Mouse (Mus musculus) kidney, embryonic 14.5 days (tissue): ENCODE measurements around the gene Eif4h. TPM values are rescaled to one million over a fixed set of nuclear protein-coding genes. Genes with fewer than 3 reads are reported as not detected.

Experiments used
- ATAC-seq: fragments of 200-750 bp; cut with Nextera tagmentation; 2 replicates; pipeline ENCODE4 v1.8.0; 2017; ENCODE audit warnings: moderate number of reproducible peaks, mild to moderate bottlenecking, moderate TSS enrichment, moderate library complexity; ENCODE audit not compliant: low FRiP score, low TSS enrichment
- H3K27ac ChIP-seq: fragments of 300-500 bp; sonication (generic); 2 replicates; pipeline ENCODE4 v1.5.1; 2014; ENCODE audit warnings: low read depth, mild to moderate bottlenecking, low read length, moderate library complexity, mixed read lengths
- H3K27me3 ChIP-seq: fragments of 300-500 bp; sonication (generic); 2 replicates; pipeline ENCODE4 v1.6.1; 2014; ENCODE audit warnings: mild to moderate bottlenecking, low read length; ENCODE audit not compliant: control insufficient read depth, insufficient read depth
- H3K36me3 ChIP-seq: fragments of 300-500 bp; sonication (generic); 2 replicates; pipeline ENCODE4 v1.6.1; 2014; ENCODE audit warnings: low read length, mixed read lengths; ENCODE audit not compliant: control insufficient read depth, insufficient read depth
- H3K4me1 ChIP-seq: fragments of 300-500 bp; sonication (generic); 2 replicates; pipeline ENCODE4 v1.6.1; 2014; ENCODE audit warnings: low read length, mixed read lengths; ENCODE audit not compliant: control insufficient read depth, insufficient read depth
- H3K4me2 ChIP-seq: fragments of 300-500 bp; sonication (generic); replicated peaks from 2 replicates; pipeline ENCODE4 v1.6.1; 2014; ENCODE audit warnings: low read depth, mild to moderate bottlenecking, low read length
- H3K4me3 ChIP-seq: fragments of 300-500 bp; sonication (generic); 2 replicates; pipeline ENCODE4 v1.5.1; 2014; ENCODE audit warnings: mild to moderate bottlenecking, low read length
- H3K9ac ChIP-seq: fragments of 300-500 bp; sonication (generic); 2 replicates; pipeline ENCODE4 v1.6.1; 2014; ENCODE audit warnings: low read depth, mild to moderate bottlenecking, low read length, moderate library complexity
- H3K9me3 ChIP-seq: fragments of 300-500 bp; sonication (generic); 2 replicates; pipeline ENCODE4 v1.6.1; 2016; ENCODE audit warnings: low read length; ENCODE audit not compliant: control insufficient read depth
- WGBS: fragments of 180-500 bp; shearing (Covaris S2); extraction: QIAGEN DNeasy Blood & Tissue Kit; methylation state at CpG from one replicate; pipeline ENCODE4 v1.1.7; 2014; 5-methylcytosine and 5-hydroxymethylcytosine counted together
- polyA plus RNA-seq: library from polyadenylated mRNA; unstranded; fragments of >200 nt; fragmentation: Nextera tagmentation; extraction: Ambion mirVana; gene quantifications from 2 replicates; pipeline ENCODE4 v1.2.1, GENCODE M21; 2014

Gene Eif4h
- polyA plus RNA-seq, 1 experiment from 2014 or later = 491 TPM

DNA sequence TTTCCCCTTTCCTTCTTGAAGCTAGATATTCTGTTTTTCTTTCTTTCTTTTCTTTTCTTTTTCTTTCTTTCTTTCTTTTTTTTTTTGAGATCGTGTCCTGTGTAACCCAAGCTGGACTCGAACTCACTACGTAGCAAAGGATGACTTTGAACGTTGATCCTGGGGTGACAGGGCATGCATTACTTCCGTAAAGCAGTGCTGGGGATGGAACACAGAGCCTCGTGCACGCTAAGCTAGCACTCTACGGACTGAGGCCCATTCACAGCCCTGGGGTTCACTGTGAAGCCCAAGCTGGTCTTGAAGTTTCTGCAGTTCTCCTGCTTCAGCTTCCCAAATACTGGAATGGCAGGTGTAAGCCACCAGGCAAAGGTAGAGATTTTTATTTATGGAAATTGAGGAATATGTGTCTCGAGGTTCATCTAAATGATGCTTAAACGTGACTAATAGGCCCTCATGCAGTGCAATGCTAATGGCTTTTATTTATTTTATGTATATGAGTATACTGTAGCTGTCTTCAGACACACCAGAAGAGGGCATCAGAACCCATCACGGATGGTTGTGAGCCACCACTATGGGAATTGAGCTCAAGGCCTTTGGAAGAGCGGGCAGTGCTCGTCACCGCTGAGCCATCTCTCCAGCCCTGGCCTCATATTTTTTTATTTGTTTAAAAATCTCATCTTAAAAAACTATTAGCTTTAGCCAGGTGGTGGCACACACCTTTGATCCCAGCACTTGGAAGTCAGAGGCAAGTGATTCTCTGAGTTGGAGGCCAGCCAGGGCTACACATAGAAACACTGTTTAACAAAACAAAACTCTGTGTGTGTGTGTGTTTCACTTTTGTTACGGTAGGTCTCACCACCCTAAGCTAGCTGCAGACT is 56.0 kb downstream of the Eif4h start:
- Histone ChIP-seq H3K4me2 (peak overlapping the region; percentile 89), H3K4me3 (peak overlapping the region; percentile 70), H3K9me3 (no peaks in the 10 kb centered on the region), H3K36me3 (peaks cover 8% of the 10 kb centered on the region; the same call in 1 of the 2 replicates), H3K27ac (no peak overlapping the region), H3K27me3 (no peaks in the 10 kb centered on the region), H3K9ac (peak overlapping the region; percentile 74), H3K4me1 (0 out of 2 replicates have a peak, but pooled peaks cover 7% of the 10 kb centered on the region)
- 29% methylated on average over 15 of the region's 15 CpGs for WGBS
- no peak for ATAC-seq

DNA sequence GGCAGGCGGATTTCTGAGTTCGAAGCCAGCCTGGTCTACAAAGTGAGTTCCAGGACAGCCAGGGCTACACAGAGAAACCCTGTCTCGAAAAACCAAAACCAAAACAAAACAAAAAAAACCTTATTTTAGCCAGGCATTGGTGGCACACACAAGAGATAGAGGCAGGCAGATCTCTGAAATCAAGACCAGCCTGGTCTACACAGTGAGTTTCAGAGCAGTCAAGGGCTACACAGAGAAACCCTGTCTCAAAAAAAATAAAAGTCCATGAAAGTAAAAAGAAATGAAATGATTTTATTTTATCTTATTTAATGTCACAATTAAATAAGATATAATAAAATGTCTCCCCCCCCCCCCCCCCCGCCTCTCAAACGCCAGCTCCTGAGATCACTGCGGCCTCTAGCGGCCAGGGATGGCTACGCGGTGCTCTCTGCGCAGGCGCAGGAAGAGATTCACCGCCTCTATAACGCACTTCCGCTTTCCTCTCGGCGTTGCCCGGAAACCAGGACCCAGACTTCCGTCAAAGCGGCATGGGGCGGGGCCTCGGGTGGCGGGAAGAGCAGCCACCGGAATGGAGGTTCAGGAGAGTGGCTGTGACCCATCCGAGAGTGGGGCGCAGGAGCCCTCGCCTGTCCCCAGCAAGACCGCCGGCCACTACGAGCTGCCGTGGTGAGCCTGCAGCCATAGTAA is 56.9 kb downstream of the Eif4h start:
- H3K4me3 ChIP-seq = peak overlapping the region; percentile 70
- H3K9me3 ChIP-seq = no peaks in the 10 kb centered on the region
- H3K27me3 ChIP-seq = no peaks in the 10 kb centered on the region
- peak overlapping the region; percentile 89 for H3K4me2 ChIP-seq
- H3K27ac ChIP-seq = no peak overlapping the region
- H3K4me1 ChIP-seq = 0 out of 2 replicates have a peak, but pooled peaks cover 7% of the 10 kb centered on the region
- peak; percentile 97 for ATAC-seq
- 7% methylated on average over 30 of the region's 30 CpGs for WGBS
- peak overlapping the region; percentile 74 for H3K9ac ChIP-seq
- peaks cover 8% of the 10 kb centered on the region; the same call in 1 of the 2 replicates for H3K36me3 ChIP-seq

DNA sequence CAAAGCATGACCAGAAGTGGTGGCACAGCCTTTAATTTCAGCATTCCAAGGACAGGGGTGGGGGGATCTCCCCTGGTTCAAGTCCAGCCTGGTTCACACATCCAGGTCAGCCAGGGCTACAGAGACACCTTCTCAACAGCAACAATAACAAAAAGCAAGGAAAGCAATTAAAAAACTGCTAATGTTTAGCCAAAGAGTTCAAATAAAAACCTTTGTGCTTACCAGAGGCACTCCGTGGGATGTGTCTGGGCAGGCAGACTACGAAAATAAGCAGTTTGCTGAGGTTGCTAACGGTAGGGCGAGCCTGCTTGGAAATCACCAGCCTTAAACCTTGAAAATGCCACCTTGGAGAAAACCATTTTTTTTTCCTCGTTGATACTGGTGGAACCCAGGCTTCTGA is 58.1 kb downstream of the Eif4h start, which contains the start of gene Rfc2:
Gene Rfc2 (plus strand): TSS at position 221 of the 400 bp plus-strand sequence.
- Histone ChIP-seq H3K4me2 (no peak within 1 kb of the TSS), H3K27ac (no peak within 1 kb of the TSS), H3K9me3 (no peaks in the 10 kb centered on the region), H3K4me1 (0 out of 2 replicates have a peak, but pooled peaks cover 7% of the 10 kb centered on the region), H3K4me3 (no peak within 1 kb of the TSS), H3K9ac (no peak within 1 kb of the TSS), H3K27me3 (no peaks in the 10 kb centered on the region), H3K36me3 (no peaks in the 10 kb centered on the region)
- 68% methylated on average over 5 of the region's 5 CpGs for WGBS
- no peak for ATAC-seq

DNA sequence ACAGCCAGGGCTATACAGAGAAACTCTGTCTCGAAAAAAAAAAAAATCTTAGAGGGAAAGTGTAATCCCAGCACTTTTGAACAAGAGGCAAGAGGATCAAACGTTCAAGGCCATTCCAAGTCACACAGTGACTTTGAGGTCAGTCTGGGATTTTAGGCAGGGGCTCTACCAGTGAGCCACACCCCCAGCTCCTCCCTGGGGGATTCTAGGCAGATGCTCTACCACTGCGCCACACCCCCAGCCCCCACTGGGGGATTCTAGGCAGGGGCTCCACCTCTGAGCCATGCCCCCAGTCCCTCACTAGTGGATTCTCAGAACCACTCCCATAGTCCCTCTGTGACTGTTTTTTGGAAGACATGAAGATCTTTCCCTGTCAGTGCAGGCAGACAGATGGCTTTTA is 60.2 kb downstream of the Eif4h start:
- H3K36me3 ChIP-seq = no peaks in the 10 kb centered on the region
- H3K4me3 ChIP-seq = no peak overlapping the region
- 0 out of 2 replicates have a peak, but pooled peaks cover 7% of the 10 kb centered on the region for H3K4me1 ChIP-seq
- no peaks in the 10 kb centered on the region for H3K27me3 ChIP-seq
- H3K4me2 ChIP-seq = no peak overlapping the region
- no peak for ATAC-seq
- H3K9me3 ChIP-seq = no peaks in the 10 kb centered on the region
- 65% methylated on average over 3 of the region's 3 CpGs for WGBS
- H3K27ac ChIP-seq = no peak overlapping the region
- H3K9ac ChIP-seq = no peak overlapping the region

DNA sequence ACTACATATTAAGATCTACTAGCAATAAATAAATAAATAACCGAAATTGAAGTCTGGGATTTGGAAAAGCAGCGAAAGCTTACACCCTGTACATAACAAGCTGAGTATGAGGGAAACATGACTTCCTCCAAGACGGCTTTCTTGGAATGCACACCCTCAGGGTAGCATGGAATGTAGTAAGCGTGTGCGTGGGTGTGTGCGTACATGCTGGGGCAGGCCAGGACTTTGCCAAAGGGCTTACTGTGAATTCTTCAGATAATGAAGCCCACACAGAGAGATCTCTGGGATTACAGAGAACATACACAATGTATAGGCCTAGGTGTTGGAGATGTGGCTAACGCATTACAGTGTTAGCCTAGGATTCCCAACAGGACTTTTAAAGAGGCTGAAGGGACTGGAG is 61.8 kb downstream of the Eif4h start:
- Histone ChIP-seq H3K36me3 (no peaks in the 10 kb centered on the region), H3K4me1 (peaks cover 2% of the 10 kb centered on the region; the same call in 1 of the 2 replicates), H3K27ac (no peak overlapping the region), H3K4me2 (no peak overlapping the region), H3K9me3 (no peaks in the 10 kb centered on the region), H3K4me3 (no peak overlapping the region), H3K9ac (no peak overlapping the region), H3K27me3 (no peaks in the 10 kb centered on the region)
- ATAC-seq = no peak
- WGBS = 84% methylated on average over 7 of the region's 7 CpGs

DNA sequence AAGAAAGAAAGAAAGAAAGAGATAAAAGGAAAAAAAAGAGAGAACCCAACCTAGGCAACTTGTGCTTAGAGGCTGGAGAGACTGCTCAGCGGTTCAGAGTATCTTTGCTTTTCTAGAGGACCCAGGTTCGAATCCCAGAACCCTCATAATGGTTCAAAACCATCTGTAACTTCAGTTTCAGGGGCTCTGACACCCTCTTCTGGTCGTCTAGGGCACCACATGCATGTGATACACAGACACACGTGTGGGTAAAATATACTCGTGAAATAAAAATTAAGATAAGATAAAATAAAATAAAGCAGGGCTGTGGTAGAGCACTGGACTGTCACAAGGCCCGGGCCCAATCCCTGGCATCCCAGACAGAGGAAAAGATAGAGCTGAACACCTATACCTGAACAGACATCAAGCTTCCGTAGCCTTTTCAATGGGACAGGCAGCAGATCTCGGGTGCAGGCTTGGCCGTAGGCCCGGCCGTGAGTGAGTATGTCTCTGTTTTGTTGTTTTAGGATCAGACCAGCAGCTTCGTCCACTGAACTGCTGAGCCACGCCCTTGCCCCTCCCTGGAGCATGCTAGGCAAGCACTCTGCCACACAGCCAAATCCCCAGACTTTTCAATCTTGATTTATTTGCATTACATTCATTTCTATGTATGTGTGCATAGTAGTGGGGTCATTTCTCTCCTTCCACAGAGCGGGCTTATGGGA is 62.6 kb downstream of the Eif4h start:
- 76% methylated on average over 14 of the region's 14 CpGs for WGBS
- no peak overlapping the region for H3K27ac ChIP-seq

DNA sequence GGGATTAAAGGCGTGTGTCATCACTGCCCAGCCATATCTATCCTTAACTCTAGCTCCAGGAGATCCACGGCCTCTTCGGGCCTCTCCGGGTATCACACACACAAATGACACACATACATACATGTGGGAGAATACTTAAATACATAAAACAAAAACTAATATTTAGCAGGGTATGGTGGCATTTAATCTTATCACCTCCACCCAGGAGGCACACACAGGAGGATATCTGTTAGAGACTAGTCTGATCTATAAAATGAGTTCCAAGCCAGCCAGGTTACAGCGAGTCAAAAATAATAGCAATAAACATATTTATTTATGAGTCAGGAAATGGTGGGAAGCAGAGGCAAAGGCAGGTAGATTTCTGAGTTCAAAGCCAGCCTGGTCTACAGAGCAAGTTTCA is 63.5 kb downstream of the Eif4h start:
- H3K9ac ChIP-seq = no peak overlapping the region
- H3K9me3 ChIP-seq = no peaks in the 10 kb centered on the region
- H3K27ac ChIP-seq = no peak overlapping the region
- no peak overlapping the region for H3K4me3 ChIP-seq
- H3K4me1 ChIP-seq = peaks cover 5% of the 10 kb centered on the region; the same call in 1 of the 2 replicates
- H3K27me3 ChIP-seq = no peaks in the 10 kb centered on the region
- no peaks in the 10 kb centered on the region for H3K36me3 ChIP-seq
- ATAC-seq = no peak
- H3K4me2 ChIP-seq = no peak overlapping the region
- WGBS = 97% methylated on average over 5 of the region's 5 CpGs

More for the DNA sequence above, 62.6 kb downstream of the Eif4h start:
- Histone ChIP-seq H3K4me2 (no peak overlapping the region), H3K36me3 (no peaks in the 10 kb centered on the region), H3K9me3 (no peaks in the 10 kb centered on the region), H3K4me1 (peaks cover 5% of the 10 kb centered on the region; the same call in 1 of the 2 replicates), H3K9ac (no peak overlapping the region), H3K27me3 (no peaks in the 10 kb centered on the region), H3K4me3 (no peak overlapping the region)
- no peak for ATAC-seq

DNA sequence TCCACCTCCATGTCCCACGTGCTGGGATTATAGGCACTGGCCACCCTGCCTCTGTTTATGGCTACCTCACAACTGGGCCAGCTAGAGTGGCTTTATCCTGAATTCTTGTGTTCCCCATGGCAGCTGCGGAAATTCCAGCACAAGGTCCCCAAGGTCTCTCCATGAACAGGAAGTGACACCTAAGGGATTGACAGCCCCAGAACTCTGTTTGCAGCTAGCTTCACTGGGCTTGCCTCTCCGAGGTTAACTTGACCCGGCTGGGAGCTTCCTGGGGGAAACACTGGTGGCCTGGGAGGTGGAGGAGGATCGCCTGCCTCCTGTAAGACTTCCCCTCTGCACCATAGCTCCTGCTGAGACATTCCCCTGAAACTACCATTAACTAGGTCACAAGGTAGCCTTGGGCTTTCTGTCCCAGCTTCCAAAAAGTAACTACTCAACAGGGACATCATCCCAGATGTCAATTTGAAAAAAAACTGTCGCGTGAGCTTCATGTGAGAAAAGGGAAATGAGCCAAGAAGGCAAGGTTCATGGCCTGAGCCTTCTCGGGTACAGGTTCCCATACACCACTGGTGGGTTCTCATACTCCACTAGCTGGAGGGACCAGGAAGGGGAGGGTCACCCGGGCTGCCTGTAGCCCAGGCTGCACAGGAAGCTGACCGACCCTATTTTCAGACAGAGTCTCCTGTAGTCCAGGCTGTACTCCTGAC is 66.6 kb downstream of the Eif4h start:
- no peaks in the 10 kb centered on the region for H3K27me3 ChIP-seq
- H3K9ac ChIP-seq = peak overlapping the region; percentile 28; the same call in 1 of the 2 replicates
- H3K36me3 ChIP-seq = no peaks in the 10 kb centered on the region
- H3K4me2 ChIP-seq = peak overlapping the region; percentile 58
- H3K27ac ChIP-seq = peak overlapping the region; percentile 75
- 32% methylated on average over 10 of the region's 10 CpGs for WGBS
- H3K4me1 ChIP-seq = peaks cover 20% of the 10 kb centered on the region
- peak; percentile 32; the same call in 1 of the 2 replicates for ATAC-seq
- H3K9me3 ChIP-seq = no peaks in the 10 kb centered on the region
- H3K4me3 ChIP-seq = peak overlapping the region; percentile 35
